Mouse (Mus musculus) E14TG2a.4 (cell line): Measurements from ENCODE around the gene Wdr60.

Experiments used
- CTCF ChIP-seq: conservative IDR thresholded peaks from 2 replicates; pipeline ENCODE4 v1.5.1; 2014; ENCODE audit warnings: low read length
- NANOG ChIP-seq: IDR thresholded peaks from 2 replicates; pipeline ENCODE4 v1.6.1; 2014; ENCODE audit warnings: borderline replicate concordance, low read length, mixed read lengths
- POU5F1 ChIP-seq: IDR thresholded peaks from 2 replicates; pipeline ENCODE4 v1.6.1; 2014; ENCODE audit warnings: low read length, borderline replicate concordance

GRCm38 (mm10) chr12:116165368-116165767 is 97.5 kb downstream of the Wdr60 start:
- no peak for TF ChIP-seq CTCF
- no peak for TF ChIP-seq POU5F1
- no peak for TF ChIP-seq NANOG
